Comparison of ENCODE assay signal across 10 mouse cellular contexts in genomic region chr12:87157361-87157760, GRCm38 (mm10). TPM values are rescaled to one million over a fixed set of nuclear protein-coding genes. Genes with fewer than 3 reads are reported as not detected.
A peak's percentile ranks its signal among the peaks of the same experiment; 100 is the strongest.
DNase-seq lines count a peak whose midpoint lies in the region; ATAC-seq and TF ChIP-seq lines count a peak whose summit lies in the region.
"Had no signal": no experiment of that assay in that cellular context is flagged by ENCODE, and none has a peak within 500 bp of the region (broad histone marks: within the 10 kb centered on the region; RNA-seq: fewer than 3 reads in every experiment).

No protein-coding gene starts in this region.

- H3K9me3 ChIP-seq in limb, embryonic 14.5 days (ENCODE audit: control insufficient read depth, low read length), result no peaks in the 10 kb centered on the region
- H3K9me3 ChIP-seq in limb, embryonic 10.5 days (replicated peaks), result no peaks in the 10 kb centered on the region
- H3K9me3 ChIP-seq in liver, embryonic 16.5 days (replicated peaks; ENCODE audit: control insufficient read depth, low read length), result no peaks in the 10 kb centered on the region
- no peaks in the 10 kb centered on the region for H3K9me3 ChIP-seq in hindbrain, postnatal 0 days (ENCODE audit: low read length)

- WGBS in limb, embryonic 14.5 days, result 52% methylated on average over 4 of the region's 4 CpGs
- 55% methylated on average over 4 of the region's 4 CpGs for WGBS in limb, embryonic 10.5 days
- WGBS in liver, embryonic 16.5 days (ENCODE audit: insufficient replicate concordance), result 58% methylated on average over 4 of the region's 4 CpGs
- 64% methylated on average over 4 of the region's 4 CpGs for WGBS in hindbrain, postnatal 0 days

- DNase-seq in limb, embryonic 14.5 days (ENCODE audit: low spot score), result no peak
- DNase-seq in limb, embryonic 10.5 days (ENCODE audit: low spot score), result no peak
- peak; percentile 87 to 91 for DNase-seq in kidney, adult 8-10 months
- DNase-seq in right cerebral cortex, postnatal 10 days (ENCODE audit: low spot score in 2 of 2), result no peak
- no peak for DNase-seq in hindbrain, postnatal 0 days (ENCODE audit: low spot score)
- DNase-seq in thymus, adult 18-20 months, result no peak
- DNase-seq: thymus, postnatal 25 days had no signal

- H3K27ac ChIP-seq in limb, embryonic 14.5 days (replicated peaks; ENCODE audit: low read depth, low read length), result no peak overlapping the region
- H3K27ac ChIP-seq in limb, embryonic 10.5 days, result no peak overlapping the region
- H3K27ac ChIP-seq in liver, embryonic 16.5 days (ENCODE audit: low read length), result peak overlapping the region; percentile 88
- no peak overlapping the region for H3K27ac ChIP-seq in hindbrain, postnatal 0 days

- peaks cover 10% of the 10 kb centered on the region for H3K36me3 ChIP-seq in limb, embryonic 14.5 days (ENCODE audit: control insufficient read depth, insufficient read depth, low read length)
- H3K36me3 ChIP-seq in limb, embryonic 10.5 days, result peaks cover 18% of the 10 kb centered on the region
- H3K36me3 ChIP-seq in liver, embryonic 16.5 days (ENCODE audit: control insufficient read depth, insufficient read depth), result peaks cover 4% of the 10 kb centered on the region
- 0 out of 2 replicates have a peak, but pooled peaks cover 3% of the 10 kb centered on the region for H3K36me3 ChIP-seq in hindbrain, postnatal 0 days (ENCODE audit: insufficient read depth, low read length)

- no peaks in the 10 kb centered on the region for H3K27me3 ChIP-seq in limb, embryonic 14.5 days (ENCODE audit: control insufficient read depth, insufficient read depth, low read length)
- no peaks in the 10 kb centered on the region for H3K27me3 ChIP-seq in limb, embryonic 10.5 days (ENCODE audit: low read depth, poor library complexity, severe bottlenecking)
- H3K27me3 ChIP-seq in liver, embryonic 16.5 days (ENCODE audit: control insufficient read depth, insufficient read depth, low read depth, low read length), result no peaks in the 10 kb centered on the region
- no peaks in the 10 kb centered on the region for H3K27me3 ChIP-seq in hindbrain, postnatal 0 days (ENCODE audit: insufficient read depth, low read length)

- no peak for TF ChIP-seq CTCF in hindbrain, postnatal 0 days (IDR thresholded peaks at IDR 0.05; ENCODE audit: low read depth)

- no peak for TF ChIP-seq POLR2A in limb, embryonic 14.5 days (IDR thresholded peaks at IDR 0.05; ENCODE audit: borderline replicate concordance, extremely low read depth, insufficient read depth, insufficient read length)

- H3K9ac ChIP-seq in limb, embryonic 14.5 days (ENCODE audit: low read depth, low read length, severe bottlenecking), result 0 out of 2 replicates have a peak overlapping the region, but pooled peaks have one; percentile 2
- H3K9ac ChIP-seq in liver, embryonic 16.5 days (ENCODE audit: low read depth, low read length), result peak overlapping the region; percentile 37
- no peak overlapping the region for H3K9ac ChIP-seq in hindbrain, postnatal 0 days (replicated peaks; ENCODE audit: low read length)

- no peaks in the 10 kb centered on the region for H3K4me1 ChIP-seq in limb, embryonic 14.5 days (ENCODE audit: control insufficient read depth, insufficient read depth, low read length)
- peaks cover 6% of the 10 kb centered on the region; the same call in 1 of the 2 replicates for H3K4me1 ChIP-seq in limb, embryonic 10.5 days
- peaks cover 10% of the 10 kb centered on the region for H3K4me1 ChIP-seq in liver, embryonic 16.5 days (ENCODE audit: control insufficient read depth, low read depth, low read length)
- no peaks in the 10 kb centered on the region for H3K4me1 ChIP-seq in hindbrain, postnatal 0 days (ENCODE audit: insufficient read depth, low read length)

- H3K4me3 ChIP-seq in limb, embryonic 14.5 days (replicated peaks; ENCODE audit: low read length), result no peak overlapping the region
- no peak overlapping the region for H3K4me3 ChIP-seq in limb, embryonic 10.5 days
- peak overlapping the region; percentile 46 for H3K4me3 ChIP-seq in liver, embryonic 16.5 days (ENCODE audit: low read depth, low read length)
- no peak overlapping the region for H3K4me3 ChIP-seq in hindbrain, postnatal 0 days (ENCODE audit: low read length)

- ATAC-seq in limb, embryonic 14.5 days (ENCODE audit: low FRiP score, low read depth), result no peak
- peak; percentile 84 for ATAC-seq in liver, embryonic 16.5 days (ENCODE audit: low read depth)
- no peak for ATAC-seq in hindbrain, postnatal 0 days

- no peak overlapping the region for H3K4me2 ChIP-seq in limb, embryonic 14.5 days (replicated peaks; ENCODE audit: low read depth, low read length, severe bottlenecking)
- peak overlapping the region; percentile 19; the same call in 1 of the 2 replicates for H3K4me2 ChIP-seq in liver, embryonic 16.5 days (ENCODE audit: low read depth, low read length)
- H3K4me2 ChIP-seq in hindbrain, postnatal 0 days (ENCODE audit: low read depth, low read length), result no peak overlapping the region

RNA-seq across cellular contexts. Expression of gene Pomt2, which starts 9.6 kb away (rescaled TPM):
- polyA plus RNA-seq in limb, embryonic 14.5 days (2012; rRNA removed), result 20.6 and 26.3 TPM in 2 replicates
- 16.8 and 18.4 TPM in 2 replicates for polyA plus RNA-seq in limb, embryonic 14.5 days (2014; fragmentation: Nextera tagmentation; extraction: Ambion mirVana)
- 15.7 and 18.7 TPM in 2 replicates for polyA plus RNA-seq in limb, embryonic 10.5 days (2016; fragmentation: Nextera tagmentation; extraction: Ambion mirVana)
- 3.8 and 4.0 TPM in 2 replicates for polyA plus RNA-seq in liver, embryonic 16.5 days (2015; fragmentation: Nextera tagmentation; extraction: Ambion mirVana)
- total RNA-seq in hindbrain, postnatal 0 days (2014; rRNA removed), result 31.0 and 40.7 TPM in 2 replicates
- 12.0 and 12.4 TPM in 2 replicates for polyA plus RNA-seq in hindbrain, postnatal 0 days (2015; fragmentation: Nextera tagmentation; extraction: Ambion mirVana)

RNA-seq across cellular contexts. Expression of gene Gstz1, which starts 10.4 kb away (rescaled TPM):
- 67.7 and 75.2 TPM in 2 replicates for polyA plus RNA-seq in limb, embryonic 14.5 days (2012; rRNA removed)
- polyA plus RNA-seq in limb, embryonic 14.5 days (2014; fragmentation: Nextera tagmentation; extraction: Ambion mirVana), result 37.5 and 42.4 TPM in 2 replicates
- 25.6 and 31.3 TPM in 2 replicates for polyA plus RNA-seq in limb, embryonic 10.5 days (2016; fragmentation: Nextera tagmentation; extraction: Ambion mirVana)
- polyA plus RNA-seq in liver, embryonic 16.5 days (2015; fragmentation: Nextera tagmentation; extraction: Ambion mirVana), result 105 and 124 TPM in 2 replicates
- 56.3 and 61.1 TPM in 2 replicates for total RNA-seq in hindbrain, postnatal 0 days (2014; rRNA removed)
- 45.6 and 45.8 TPM in 2 replicates for polyA plus RNA-seq in hindbrain, postnatal 0 days (2015; fragmentation: Nextera tagmentation; extraction: Ambion mirVana)

RNA-seq across cellular contexts. Expression of gene Samd15, which starts 42.2 kb away (rescaled TPM):
- 1.2 and 2.0 TPM in 2 replicates for polyA plus RNA-seq in limb, embryonic 14.5 days (2012; rRNA removed)
- 1.1 and 1.6 TPM in 2 replicates for polyA plus RNA-seq in limb, embryonic 14.5 days (2014; fragmentation: Nextera tagmentation; extraction: Ambion mirVana)
- 0.91 and 1.6 TPM in 2 replicates for polyA plus RNA-seq in limb, embryonic 10.5 days (2016; fragmentation: Nextera tagmentation; extraction: Ambion mirVana)
- 6.1 and 7.7 TPM in 2 replicates for polyA plus RNA-seq in liver, embryonic 16.5 days (2015; fragmentation: Nextera tagmentation; extraction: Ambion mirVana)
- total RNA-seq in hindbrain, postnatal 0 days (2014; rRNA removed), result 0.10 and 0.83 TPM in 2 replicates
- 2.3 TPM in 2 replicates for polyA plus RNA-seq in hindbrain, postnatal 0 days (2015; fragmentation: Nextera tagmentation; extraction: Ambion mirVana)
- total RNA-seq: monocyte, adult 5-6 weeks had no signal

RNA-seq across cellular contexts. Expression of gene Tmed8, which starts 42.9 kb away (rescaled TPM):
- polyA plus RNA-seq in limb, embryonic 14.5 days (2012; rRNA removed), result 6.2 and 6.8 TPM in 2 replicates
- 2.9 and 3.3 TPM in 2 replicates for polyA plus RNA-seq in limb, embryonic 14.5 days (2014; fragmentation: Nextera tagmentation; extraction: Ambion mirVana)
- 2.5 and 2.8 TPM in 2 replicates for polyA plus RNA-seq in limb, embryonic 10.5 days (2016; fragmentation: Nextera tagmentation; extraction: Ambion mirVana)
- polyA plus RNA-seq in liver, embryonic 16.5 days (2015; fragmentation: Nextera tagmentation; extraction: Ambion mirVana), result 0.40 and 0.41 TPM in 2 replicates
- total RNA-seq in hindbrain, postnatal 0 days (2014; rRNA removed), result 13.7 and 14.0 TPM in 2 replicates
- polyA plus RNA-seq in hindbrain, postnatal 0 days (2015; fragmentation: Nextera tagmentation; extraction: Ambion mirVana), result 3.4 and 3.9 TPM in 2 replicates

RNA-seq across cellular contexts. Expression of gene Ngb, which starts 55.0 kb away (rescaled TPM):
- 0.45 and 0.51 TPM in 2 replicates for polyA plus RNA-seq in limb, embryonic 14.5 days (2012; rRNA removed)
- polyA plus RNA-seq in limb, embryonic 14.5 days (2014; fragmentation: Nextera tagmentation; extraction: Ambion mirVana), result 0.19 and 0.48 TPM in 2 replicates
- 0.11 and 0.45 TPM in 2 replicates for polyA plus RNA-seq in limb, embryonic 10.5 days (2016; fragmentation: Nextera tagmentation; extraction: Ambion mirVana)
- 0.07 TPM in 1 of 2 replicates, not detected in the other for polyA plus RNA-seq in liver, embryonic 16.5 days (2015; fragmentation: Nextera tagmentation; extraction: Ambion mirVana)
- 9.3 and 11.8 TPM in 2 replicates for total RNA-seq in hindbrain, postnatal 0 days (2014; rRNA removed)
- 9.1 and 9.4 TPM in 2 replicates for polyA plus RNA-seq in hindbrain, postnatal 0 days (2015; fragmentation: Nextera tagmentation; extraction: Ambion mirVana)
- total RNA-seq: monocyte, adult 5-6 weeks had no signal
- polyA plus RNA-seq: heart, postnatal 0 days had no signal

Comparison
In these comparisons a context has a peak if more than half of its experiments do, and no peak if none do; other contexts are left out.
1. DNase-seq: peak in kidney, adult 8-10 months (2 of 2); none in limb, embryonic 14.5 days (single experiment), limb, embryonic 10.5 days (single experiment), right cerebral cortex, postnatal 10 days (0 of 2), hindbrain, postnatal 0 days (single experiment) and thymus, adult 18-20 months (0 of 2).